Mouse (Mus musculus) small intestine, adult 2 months (tissue): ENCODE results near the gene Gm9918.
A peak's percentile ranks its signal among the peaks of the same experiment; 100 is the strongest.

Experiments
- CTCF ChIP-seq: fragments of 200-500 bp; IDR thresholded peaks from 2 replicates; pipeline ENCODE4 v1.5.1; 2012; ENCODE audit warnings: low read depth, mild to moderate bottlenecking, control low read depth, inconsistent platforms, low read length, moderate library complexity, mixed read lengths; ENCODE audit not compliant: insufficient replicate concordance, insufficient read length; ENCODE audit errors: extremely low read depth
- POLR2A ChIP-seq: fragments of 200-500 bp; IDR thresholded peaks from 2 replicates; pipeline ENCODE4 v1.6.1; 2012; ENCODE audit warnings: low read depth, mild to moderate bottlenecking, control low read depth, inconsistent platforms, low read length, moderate library complexity

DNA sequence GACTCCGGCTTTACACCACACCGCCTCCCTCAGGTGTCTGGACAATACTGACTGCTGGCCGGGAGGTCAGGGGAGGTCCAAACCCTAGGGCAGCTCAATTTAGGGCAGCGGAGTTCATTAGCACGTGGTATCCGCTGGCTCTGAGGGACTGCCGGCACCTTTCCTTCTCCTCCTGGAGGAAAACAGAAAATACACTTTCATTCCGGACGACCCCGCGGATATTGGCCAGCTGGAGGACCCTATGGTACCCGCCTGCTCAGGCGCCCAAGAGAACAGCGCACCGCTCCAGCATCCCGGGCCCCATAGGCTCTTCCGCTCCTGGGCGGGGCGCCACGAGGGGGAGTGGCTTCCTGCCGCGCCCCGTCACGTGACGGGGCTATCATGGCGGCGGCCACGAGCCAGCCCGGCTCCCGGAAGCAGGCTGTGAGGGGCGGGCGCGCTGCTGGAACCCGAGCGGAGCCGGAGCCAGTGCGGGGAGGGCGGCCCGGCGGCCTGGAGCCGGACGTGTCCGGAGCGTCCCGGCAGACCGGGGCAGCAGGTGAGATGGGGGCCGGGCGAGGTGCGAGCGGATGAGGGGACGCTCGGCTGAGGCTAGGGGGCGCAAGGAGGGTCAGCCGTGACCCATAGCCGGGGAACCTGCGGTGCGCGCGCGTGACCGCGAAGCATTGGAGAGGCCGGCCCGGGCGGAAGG is 8.9 kb downstream of the Gm9918 start, which contains the start of gene Mfsd5:
- no peak for TF ChIP-seq CTCF
- peak; percentile 75 for TF ChIP-seq POLR2A
